Mouse (Mus musculus) neural tube, embryonic 15.5 days (tissue): ENCODE results near the gene Fut11. TPM values are rescaled to one million over a fixed set of nuclear protein-coding genes. Genes with fewer than 3 reads are reported as not detected.
A peak's percentile ranks its signal among the peaks of the same experiment; 100 is the strongest.

Experiments
- ATAC-seq: fragments of 200-750 bp; cut with Nextera tagmentation; 2 replicates; pipeline ENCODE4 v1.8.0; 2017; ENCODE audit warnings: mild to moderate bottlenecking, moderate TSS enrichment, moderate library complexity; ENCODE audit not compliant: low FRiP score
- H3K27ac ChIP-seq: fragments of 300-500 bp; sonication (generic); replicated peaks from 2 replicates; pipeline ENCODE4 v1.5.1; 2015; ENCODE audit warnings: mild to moderate bottlenecking, inconsistent platforms
- H3K27me3 ChIP-seq: fragments of 300-500 bp; sonication (generic); replicated peaks from 2 replicates; pipeline ENCODE4 v1.6.1; 2015; ENCODE audit warnings: inconsistent platforms
- H3K36me3 ChIP-seq: fragments of 300-500 bp; sonication (generic); 2 replicates; pipeline ENCODE4 v1.6.1; 2015; ENCODE audit warnings: inconsistent platforms
- H3K4me1 ChIP-seq: fragments of 300-500 bp; sonication (generic); 2 replicates; pipeline ENCODE4 v1.6.1; 2015; ENCODE audit warnings: inconsistent platforms
- H3K4me2 ChIP-seq: fragments of 300-500 bp; sonication (generic); 2 replicates; pipeline ENCODE4 v1.6.1; 2015; ENCODE audit warnings: inconsistent platforms, mild to moderate bottlenecking, moderate library complexity
- H3K4me3 ChIP-seq: fragments of 300-500 bp; sonication (generic); replicated peaks from 2 replicates; pipeline ENCODE4 v1.5.1; 2015; ENCODE audit warnings: mild to moderate bottlenecking, inconsistent platforms
- H3K9ac ChIP-seq: fragments of 300-500 bp; sonication (generic); replicated peaks from 2 replicates; pipeline ENCODE4 v1.6.1; 2015; ENCODE audit warnings: mild to moderate bottlenecking, inconsistent platforms
- H3K9me3 ChIP-seq: fragments of 300-500 bp; sonication (generic); replicated peaks from 2 replicates; pipeline ENCODE4 v1.6.1; 2016; ENCODE audit warnings: inconsistent platforms
- WGBS: fragments of 180-500 bp; shearing (Covaris S2); methylation state at CpG from one replicate; pipeline ENCODE4 v1.1.7; 2015; ENCODE audit warnings: mixed read lengths; 5-methylcytosine and 5-hydroxymethylcytosine counted together
- polyA plus RNA-seq: library from polyadenylated mRNA; unstranded; fragments of >200 nt; fragmentation: Nextera tagmentation; extraction: Ambion mirVana; gene quantifications from 2 replicates; pipeline ENCODE4 v1.2.1, GENCODE M21; 2015

Gene Fut11
- polyA plus RNA-seq, 1 experiment from 2014 or later: 30.0 TPM

DNA sequence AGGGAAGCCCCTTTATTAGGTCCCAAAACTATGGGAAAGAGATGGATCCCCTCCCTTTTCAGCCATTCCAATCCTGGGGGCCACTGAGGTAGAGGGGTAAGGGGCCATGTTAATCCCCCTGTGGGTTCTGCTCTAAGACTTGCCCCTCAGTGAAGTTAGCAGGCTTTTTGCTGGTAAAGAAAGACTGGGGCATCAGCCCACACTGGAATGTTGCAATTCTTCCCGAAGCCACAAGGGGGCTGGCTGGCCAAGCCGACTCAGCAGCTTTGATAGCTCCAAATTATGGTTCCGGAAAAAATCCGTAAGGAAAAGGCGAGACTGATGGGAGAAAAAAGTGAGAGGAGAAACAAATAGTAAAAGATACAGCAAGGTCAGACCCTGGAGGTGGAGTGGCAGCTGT, 29.3 kb downstream of the Fut11 start:
- Histone ChIP-seq H3K4me3 (no peak overlapping the region), H3K4me1 (no peaks in the 10 kb centered on the region), H3K9ac (no peak overlapping the region), H3K36me3 (peaks cover 95% of the 10 kb centered on the region), H3K27me3 (no peaks in the 10 kb centered on the region), H3K4me2 (no peak overlapping the region), H3K9me3 (no peaks in the 10 kb centered on the region), H3K27ac (no peak overlapping the region)
- 23% methylated on average over 5 of the region's 5 CpGs for WGBS
- no peak for ATAC-seq

DNA sequence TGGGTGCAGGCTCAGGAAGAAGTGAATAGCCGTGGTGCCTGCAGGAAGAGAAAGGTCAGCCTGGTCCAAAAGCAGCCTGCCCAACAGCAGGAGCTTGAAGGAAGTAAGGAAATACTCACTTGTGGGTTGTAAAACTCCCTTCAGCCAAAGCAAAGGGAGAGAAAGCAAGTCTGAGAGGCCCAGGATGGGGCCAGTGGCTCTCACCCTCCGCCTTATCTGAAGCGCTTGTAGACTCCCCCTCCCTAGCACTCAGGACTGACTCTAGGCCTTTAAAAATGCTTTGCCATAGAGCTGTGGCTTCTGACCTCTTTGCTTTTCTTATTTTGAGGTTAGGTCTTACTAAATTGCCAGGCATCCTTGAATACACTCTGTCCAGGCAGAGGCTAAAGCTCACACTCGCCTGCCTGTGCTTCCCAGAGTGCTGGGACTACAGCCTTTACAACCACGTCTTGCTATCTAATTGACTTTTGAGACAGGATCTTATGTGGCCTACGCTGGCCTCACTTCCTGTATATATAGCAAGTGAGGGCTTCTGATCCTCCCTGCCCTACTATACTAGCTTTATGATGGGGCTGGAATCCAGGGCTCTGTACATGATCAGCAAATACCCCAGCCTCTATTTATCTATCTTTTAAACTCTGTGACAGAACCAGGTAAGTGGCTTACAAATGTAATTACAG, 31.0 kb downstream of the Fut11 start:
- 76% methylated on average over 6 of the region's 6 CpGs for WGBS
- H3K4me1 ChIP-seq: no peaks in the 10 kb centered on the region
- H3K4me3 ChIP-seq: no peak overlapping the region
- H3K36me3 ChIP-seq: peaks cover 96% of the 10 kb centered on the region
- H3K9me3 ChIP-seq: no peaks in the 10 kb centered on the region
- no peak for ATAC-seq
- no peak overlapping the region for H3K9ac ChIP-seq
- H3K27me3 ChIP-seq: no peaks in the 10 kb centered on the region
- no peak overlapping the region for H3K4me2 ChIP-seq
- no peak overlapping the region for H3K27ac ChIP-seq

DNA sequence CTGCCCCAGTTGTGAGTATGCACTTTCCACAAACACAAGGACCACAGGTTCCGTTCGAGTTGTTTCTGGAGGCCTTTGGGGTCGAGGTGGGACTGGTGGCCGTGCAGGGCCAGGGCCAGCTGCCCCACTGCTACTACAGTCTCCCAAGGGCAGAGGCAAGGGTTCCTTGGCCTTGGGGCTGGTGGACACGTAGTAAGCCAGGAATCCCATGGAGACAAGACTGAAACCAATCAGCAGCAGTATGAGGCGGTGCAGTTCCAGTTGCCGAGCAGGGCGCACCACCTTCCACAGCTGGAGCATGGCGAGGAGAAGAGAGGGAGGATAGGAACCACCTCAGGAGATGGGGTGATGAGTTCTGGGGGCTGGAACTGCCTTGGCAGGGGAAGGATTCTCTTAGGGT, 35.1 kb downstream of the Fut11 start:
- 89% methylated on average over 9 of the region's 9 CpGs for WGBS
- ATAC-seq: no peak

DNA sequence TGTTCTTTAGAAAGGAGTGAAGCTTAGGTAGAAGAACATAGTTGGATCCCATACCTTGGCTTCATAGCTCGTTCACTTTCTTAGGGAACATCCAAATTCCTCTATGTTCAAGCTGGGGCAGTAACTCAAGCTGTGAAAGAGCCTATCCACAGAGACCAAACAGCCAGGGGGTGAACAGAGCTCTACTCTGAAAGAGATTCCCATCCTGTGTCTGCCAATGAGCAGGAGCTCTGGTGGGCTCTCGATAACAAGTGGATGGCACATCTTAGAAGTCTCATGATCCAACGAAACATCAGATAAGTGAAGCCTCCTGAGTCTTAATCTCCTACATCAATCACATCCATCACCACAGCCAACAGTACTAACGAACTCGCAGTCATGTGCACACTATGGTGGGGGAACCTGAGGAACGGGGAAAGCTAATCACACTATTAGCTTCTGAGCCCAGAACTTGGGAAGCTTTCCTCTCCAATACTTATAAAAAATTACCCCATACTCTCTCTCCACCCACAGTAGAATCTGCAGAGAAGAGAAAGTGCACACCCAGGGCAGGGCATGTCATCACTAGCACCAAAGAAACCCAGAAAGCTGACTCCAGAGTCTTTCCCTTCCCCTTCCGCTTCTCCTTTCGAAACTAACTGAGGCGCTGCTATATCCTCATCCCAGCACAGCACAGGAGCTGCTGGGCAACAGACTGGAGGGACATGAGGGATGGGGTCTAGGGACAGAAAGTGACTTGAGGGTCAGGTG, 36.3 kb downstream of the Fut11 start:
- Histone ChIP-seq H3K36me3 (peaks cover 58% of the 10 kb centered on the region), H3K4me2 (no peak overlapping the region), H3K27me3 (no peaks in the 10 kb centered on the region), H3K9ac (no peak overlapping the region), H3K4me1 (peaks cover 34% of the 10 kb centered on the region), H3K27ac (no peak overlapping the region), H3K4me3 (no peak overlapping the region), H3K9me3 (no peaks in the 10 kb centered on the region)
- WGBS: 94% methylated on average over 9 of the region's 9 CpGs
- no peak for ATAC-seq

More for the DNA sequence above, 35.1 kb downstream of the Fut11 start:
- no peak overlapping the region for H3K4me3 ChIP-seq
- H3K4me1 ChIP-seq: peaks cover 28% of the 10 kb centered on the region
- H3K27ac ChIP-seq: no peak overlapping the region
- H3K9ac ChIP-seq: no peak overlapping the region
- H3K36me3 ChIP-seq: peaks cover 61% of the 10 kb centered on the region
- no peaks in the 10 kb centered on the region for H3K9me3 ChIP-seq
- H3K4me2 ChIP-seq: no peak overlapping the region
- no peaks in the 10 kb centered on the region for H3K27me3 ChIP-seq

DNA sequence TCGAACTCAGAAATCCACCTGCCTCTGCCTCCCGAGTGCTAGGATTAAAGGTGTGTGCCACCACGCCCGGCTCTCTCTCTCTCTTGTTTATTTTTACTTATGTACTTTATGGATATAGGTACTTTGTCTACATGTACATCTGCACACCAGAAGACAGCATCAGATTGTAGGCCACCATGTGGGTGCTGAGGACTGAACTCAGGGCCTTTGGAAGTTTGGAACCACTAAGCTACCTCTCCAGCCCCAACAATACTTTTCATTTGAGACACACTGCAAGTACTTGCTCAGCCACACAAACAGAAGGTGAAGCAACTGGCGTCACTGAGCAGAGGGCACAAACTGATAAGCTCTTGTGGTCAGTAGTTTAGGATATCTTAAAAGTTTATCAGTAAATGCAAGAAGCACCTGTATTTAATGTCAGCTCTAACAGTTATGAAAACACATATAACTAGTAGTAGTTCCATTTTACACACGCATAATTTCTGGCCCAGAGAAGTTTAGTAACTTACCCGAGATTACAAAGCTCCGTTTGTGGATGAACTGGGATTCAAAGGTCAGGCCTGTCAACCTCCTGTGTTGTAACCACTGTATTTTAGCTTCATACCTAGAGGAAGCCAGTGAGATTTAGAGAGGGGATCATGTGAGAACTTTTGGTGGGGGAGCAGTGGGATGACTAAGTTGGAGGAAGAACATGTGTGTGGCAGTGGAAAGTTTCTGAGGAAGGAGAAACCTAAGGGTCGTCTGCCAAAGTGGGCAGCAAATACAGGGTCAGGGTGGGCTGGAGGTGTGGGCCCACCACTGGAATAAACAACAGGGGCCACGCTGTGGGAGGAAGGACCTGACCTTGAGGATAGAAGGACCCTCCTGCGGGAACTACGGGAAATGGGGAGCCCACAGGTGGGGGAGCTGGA, 38.5 kb downstream of the Fut11 start:
- 53% methylated on average over 12 of the region's 12 CpGs for WGBS
- Histone ChIP-seq H3K27ac (peak overlapping the region; percentile 81), H3K27me3 (no peaks in the 10 kb centered on the region), H3K4me2 (peak overlapping the region; percentile 86), H3K9me3 (no peaks in the 10 kb centered on the region), H3K9ac (peak overlapping the region; percentile 74), H3K36me3 (peaks cover 57% of the 10 kb centered on the region), H3K4me1 (peaks cover 34% of the 10 kb centered on the region), H3K4me3 (peak overlapping the region; percentile 59)
- no peak for ATAC-seq

DNA sequence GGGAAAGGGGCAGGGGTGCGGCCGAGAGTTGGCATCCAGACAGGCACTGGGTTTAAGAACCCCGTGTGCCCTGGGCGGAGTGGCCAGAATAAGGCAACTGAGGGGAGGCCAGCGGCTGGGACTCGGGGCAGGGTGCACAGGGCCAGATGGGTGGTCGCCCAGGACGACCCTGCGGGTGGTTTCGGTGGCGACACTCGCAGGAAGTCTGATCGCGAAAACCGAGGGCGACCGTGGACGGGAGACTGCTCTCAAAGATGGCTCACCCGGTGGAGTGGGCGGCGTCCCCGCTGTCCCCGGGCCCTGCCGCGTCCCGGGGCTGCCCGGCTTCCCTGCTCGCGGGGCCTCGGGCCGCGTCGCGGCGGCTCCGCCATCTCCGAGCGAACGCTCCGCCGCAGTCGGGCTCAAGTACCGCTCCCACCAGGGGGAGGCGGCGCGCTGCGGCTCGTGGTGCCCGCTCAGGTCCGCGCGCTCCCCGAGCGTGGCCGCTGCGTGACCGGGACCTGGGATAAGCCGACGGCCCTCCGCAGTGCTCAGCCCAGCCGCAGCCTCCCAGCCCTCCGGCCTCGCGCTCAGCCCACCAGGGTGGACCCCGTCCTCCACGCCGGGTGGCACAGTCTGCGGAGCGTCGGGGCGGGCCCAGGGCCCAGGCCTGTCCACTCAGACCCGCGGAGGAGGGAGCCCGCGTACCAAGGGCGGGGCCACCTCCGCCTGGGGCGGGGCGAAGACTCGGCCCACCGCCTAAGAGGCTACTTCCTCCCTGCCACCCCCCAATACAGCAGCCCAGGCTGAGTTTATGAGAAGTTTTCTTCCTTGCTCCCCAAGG, 39.4 kb downstream of the Fut11 start, which contains the start of gene Ndst2:
TSS of gene Ndst2 (minus strand) at position 611 of the 823 bp plus-strand sequence.
- 0% methylated on average over 75 of the region's 81 CpGs for WGBS

DNA sequence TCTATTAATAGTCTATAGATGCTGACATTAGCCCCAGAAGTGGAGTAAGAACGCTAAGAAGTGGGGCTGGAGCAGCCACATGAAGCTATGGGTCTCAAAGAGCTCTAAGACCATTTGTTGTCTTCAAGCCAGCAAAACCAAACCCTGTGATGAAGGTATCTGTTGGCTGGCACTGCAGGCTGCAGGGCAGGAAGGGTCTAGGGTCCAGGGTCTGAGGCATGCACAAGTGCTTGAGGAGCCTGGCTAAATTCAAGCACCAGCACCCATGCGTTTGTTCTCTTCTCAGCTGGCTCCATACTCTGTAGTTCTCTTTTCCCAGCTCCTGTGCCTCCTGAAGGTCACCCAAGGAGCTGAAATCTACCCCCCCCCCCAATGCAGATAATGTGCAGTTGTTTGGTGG, 40.3 kb downstream of the Fut11 start:
- Histone ChIP-seq H3K4me2 (peak overlapping the region; percentile 86), H3K27me3 (no peaks in the 10 kb centered on the region), H3K9me3 (no peaks in the 10 kb centered on the region), H3K4me3 (no peak overlapping the region), H3K9ac (no peak overlapping the region), H3K4me1 (peaks cover 34% of the 10 kb centered on the region), H3K27ac (peak overlapping the region; percentile 81), H3K36me3 (peaks cover 58% of the 10 kb centered on the region)
- WGBS: 74% methylated on average over 2 of the region's 2 CpGs
- no peak for ATAC-seq

More for the DNA sequence above, 39.4 kb downstream of the Fut11 start, which contains the start of gene Ndst2:
- Histone ChIP-seq H3K9me3 (no peaks in the 10 kb centered on the region), H3K9ac (peak within 1 kb of the TSS; percentile 74), H3K27me3 (no peaks in the 10 kb centered on the region), H3K4me2 (peak within 1 kb of the TSS; percentile 86), H3K27ac (peak within 1 kb of the TSS; percentile 81), H3K36me3 (peaks cover 58% of the 10 kb centered on the region), H3K4me3 (peak within 1 kb of the TSS; percentile 59), H3K4me1 (peaks cover 34% of the 10 kb centered on the region)
- peak; percentile 98 for ATAC-seq

DNA sequence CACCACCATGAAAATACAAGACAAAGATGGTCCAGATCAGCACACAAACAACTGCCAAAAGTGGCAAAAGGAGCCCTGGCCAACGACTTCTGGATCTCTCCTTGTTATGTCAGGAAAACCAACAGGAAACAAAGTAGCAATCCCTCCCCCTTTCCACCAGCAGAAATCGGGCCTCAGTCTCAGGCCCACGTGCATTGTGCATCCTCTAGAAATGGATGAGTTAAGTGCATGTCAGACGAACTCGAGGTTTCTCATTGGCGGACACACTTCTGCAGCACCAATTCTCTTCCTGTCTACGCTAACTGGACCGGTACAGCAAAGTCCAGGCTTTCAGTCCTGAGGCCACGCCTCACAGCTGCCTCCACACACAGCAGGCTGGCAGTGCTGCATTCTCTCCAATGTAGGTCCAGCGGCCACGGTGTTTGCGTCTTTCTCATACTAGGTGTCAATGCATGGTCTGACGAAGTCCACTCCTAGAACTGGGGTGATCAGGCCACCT, 41.2 kb downstream of the Fut11 start:
- Histone ChIP-seq H3K4me3 (no peak overlapping the region), H3K27me3 (no peaks in the 10 kb centered on the region), H3K27ac (no peak overlapping the region), H3K36me3 (peaks cover 59% of the 10 kb centered on the region), H3K9me3 (no peaks in the 10 kb centered on the region), H3K4me2 (no peak overlapping the region), H3K4me1 (peaks cover 34% of the 10 kb centered on the region), H3K9ac (no peak overlapping the region)
- 89% methylated on average over 13 of the region's 13 CpGs for WGBS
- no peak for ATAC-seq

DNA sequence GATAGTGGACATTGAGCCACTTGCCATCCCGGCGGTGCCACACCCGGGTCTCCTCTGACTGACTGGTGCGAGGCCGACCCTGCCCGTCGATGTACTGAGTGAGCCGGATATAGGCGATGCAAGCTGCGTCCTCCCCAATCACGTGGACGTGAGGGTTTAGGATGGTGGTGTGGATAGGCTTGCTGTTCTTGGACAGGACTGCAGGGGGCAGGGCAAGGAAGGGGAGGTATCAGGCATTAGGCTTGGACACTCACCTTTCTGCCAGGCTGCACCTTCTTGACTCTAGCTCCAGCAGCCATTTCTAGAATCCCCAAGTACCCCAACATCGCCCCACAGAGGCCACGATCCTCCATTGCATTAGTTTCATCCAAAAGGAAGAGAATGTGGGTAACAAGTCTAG, 42.5 kb downstream of the Fut11 start:
- Histone ChIP-seq H3K4me1 (peaks cover 23% of the 10 kb centered on the region), H3K9me3 (no peaks in the 10 kb centered on the region), H3K9ac (no peak overlapping the region), H3K4me3 (no peak overlapping the region), H3K4me2 (no peak overlapping the region), H3K27me3 (no peaks in the 10 kb centered on the region), H3K27ac (no peak overlapping the region), H3K36me3 (peaks cover 68% of the 10 kb centered on the region)
- WGBS: 48% methylated on average over 14 of the region's 14 CpGs
- no peak for ATAC-seq

DNA sequence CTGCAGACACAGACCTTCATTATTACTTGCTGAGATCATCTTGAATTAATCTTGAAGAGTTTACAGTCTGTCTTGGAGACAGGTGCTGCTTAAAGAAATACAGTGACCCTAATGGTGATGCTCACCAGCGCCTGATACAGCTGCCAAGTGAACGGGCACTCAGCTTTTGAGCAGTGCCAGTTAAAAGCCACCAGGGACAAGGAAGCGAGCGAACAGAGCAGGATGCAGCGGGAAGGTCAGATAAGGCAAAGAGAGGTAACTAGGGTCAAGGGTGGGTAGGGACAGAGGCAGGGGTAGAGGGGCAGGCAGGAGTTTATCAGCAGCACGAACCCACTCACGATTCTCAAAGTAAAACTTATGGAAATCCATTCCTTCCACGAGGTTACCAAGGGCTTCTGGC, 43.7 kb downstream of the Fut11 start:
- Histone ChIP-seq H3K4me3 (no peak overlapping the region), H3K27ac (no peak overlapping the region), H3K4me2 (no peak overlapping the region), H3K9me3 (no peaks in the 10 kb centered on the region), H3K36me3 (peaks cover 73% of the 10 kb centered on the region), H3K4me1 (peaks cover 13% of the 10 kb centered on the region), H3K9ac (no peak overlapping the region), H3K27me3 (no peaks in the 10 kb centered on the region)
- no peak for ATAC-seq
- 85% methylated on average over 8 of the region's 8 CpGs for WGBS

DNA sequence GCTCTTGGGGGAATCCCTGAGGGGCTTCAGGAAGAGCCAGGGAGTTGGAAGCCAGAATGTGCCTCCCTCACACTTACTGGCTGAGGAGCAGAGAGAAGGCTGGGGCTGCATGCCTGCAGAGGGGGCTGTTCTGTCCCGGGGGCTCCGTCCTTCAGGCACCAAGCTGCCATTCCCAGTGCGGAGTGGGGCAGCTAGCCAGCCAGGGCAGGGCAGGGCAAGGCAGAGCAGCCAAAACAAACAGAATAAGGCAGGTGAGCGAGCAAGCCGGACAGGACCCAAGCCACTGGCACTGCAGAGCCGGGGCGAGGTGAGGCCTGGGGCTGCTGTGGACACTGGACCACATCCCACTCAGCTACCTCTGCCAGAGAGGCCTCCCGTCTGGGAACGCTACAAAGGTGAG, 46.5 kb downstream of the Fut11 start:
- ATAC-seq: no peak
- WGBS: 89% methylated on average over 9 of the region's 9 CpGs

More for the DNA sequence above, 46.5 kb downstream of the Fut11 start:
- Histone ChIP-seq H3K27me3 (no peaks in the 10 kb centered on the region), H3K4me2 (no peak overlapping the region), H3K9ac (no peak overlapping the region), H3K4me3 (no peak overlapping the region), H3K36me3 (peaks cover 85% of the 10 kb centered on the region), H3K27ac (no peak overlapping the region), H3K4me1 (no peaks in the 10 kb centered on the region), H3K9me3 (no peaks in the 10 kb centered on the region)
